Mouse (Mus musculus) right cerebral cortex, postnatal 4 days (tissue): ENCODE measurements at regions not wholly inside any gene's neighbourhood (a gene's known extent, or its start where the extent isn't known, plus 50 kb on each side); places are given as distances from the start of the nearest gene placed in this dataset.

Experiments used
- DNase-seq: peaks from one replicate; pipeline ENCODE4 v3.0.0-alpha.2; 2022

GRCm38 (mm10) chr12:77667151-77667874 is 429.4 kb downstream of the Fut8 start:
- DNase-seq = no peak

- peak; percentile 87 for DNase-seq
Measured at GRCm38 (mm10) chr12:77667875-77668204, 429.9 kb downstream of the Fut8 start.

- no peak for DNase-seq
Measured at GRCm38 (mm10) chr12:77670531-77670930, 432.6 kb downstream of the Fut8 start.

- no peak for DNase-seq
Measured at GRCm38 (mm10) chr12:77674352-77674751, 436.4 kb downstream of the Fut8 start.

GRCm38 (mm10) chr12:77674755-77675154 is 436.8 kb downstream of the Fut8 start:
- DNase-seq = peak; percentile 43

GRCm38 (mm10) chr12:77678040-77678439 is 440.1 kb downstream of the Fut8 start:
- no peak for DNase-seq

- DNase-seq = no peak
Measured at GRCm38 (mm10) chr12:77694101-77694500, 456.2 kb downstream of the Fut8 start.

- DNase-seq = no peak
Measured at GRCm38 (mm10) chr12:77696039-77696631, 458.2 kb downstream of the Fut8 start.

GRCm38 (mm10) chr12:77696662-77697061 is 458.7 kb downstream of the Fut8 start:
- DNase-seq = no peak

GRCm38 (mm10) chr12:77698088-77698487 is 460.2 kb downstream of the Fut8 start:
- DNase-seq = no peak

- no peak for DNase-seq
Measured at GRCm38 (mm10) chr12:77699896-77700605, 462.1 kb downstream of the Fut8 start.

GRCm38 (mm10) chr12:77715506-77715905 is 477.6 kb downstream of the Fut8 start:
- DNase-seq = no peak

GRCm38 (mm10) chr12:77715979-77716378 is 478.1 kb downstream of the Fut8 start:
- no peak for DNase-seq

- DNase-seq = no peak
Measured at GRCm38 (mm10) chr12:77727766-77728165, 466.3 kb upstream of the Gm6657 start.

GRCm38 (mm10) chr12:77739047-77739760 is 454.8 kb upstream of the Gm6657 start:
- no peak for DNase-seq

- DNase-seq = no peak
Measured at GRCm38 (mm10) chr12:77742716-77743115, 451.3 kb upstream of the Gm6657 start.

- DNase-seq = no peak
Measured at GRCm38 (mm10) chr12:77749438-77750007, 444.5 kb upstream of the Gm6657 start.

GRCm38 (mm10) chr12:77752181-77752580 is 441.9 kb upstream of the Gm6657 start:
- DNase-seq = no peak

GRCm38 (mm10) chr12:77756021-77756420 is 438.0 kb upstream of the Gm6657 start:
- no peak for DNase-seq

- no peak for DNase-seq
Measured at GRCm38 (mm10) chr12:77760976-77761375, 433.1 kb upstream of the Gm6657 start.

- DNase-seq = no peak
Measured at GRCm38 (mm10) chr12:77776011-77776546, 418.0 kb upstream of the Gm6657 start.

- no peak for DNase-seq
Measured at GRCm38 (mm10) chr12:77776755-77777154, 417.3 kb upstream of the Gm6657 start.
